Mouse (Mus musculus): ENCODE results near the gene Kri1. TPM values are rescaled to one million over a fixed set of nuclear protein-coding genes. Genes with fewer than 3 reads are reported as not detected.

The Kri1 gene
- total and polyA plus RNA-seq, 3 experiments = 76.1 to 233 (median 199) TPM

GRCm38 (mm10) chr9:21276307-21276706, 11.5 kb downstream of the Kri1 start:
- H3K27ac ChIP-seq (ENCODE audit: control insufficient read depth, low read depth, low read length) = no peak overlapping the region
- H3K9me3 ChIP-seq (replicated peaks; ENCODE audit: insufficient read depth, low read length) = no peaks in the 10 kb centered on the region
- H3K4me1 ChIP-seq (ENCODE audit: control insufficient read depth in 1 of 2, insufficient read depth in 2 of 2, low read length in 2 of 2) = no peaks in the 10 kb centered on the region
- no peak for TF ChIP-seq ZNF384 (IDR thresholded peaks at IDR 0.05; ENCODE audit: low read depth, low read length)
- TF ChIP-seq TCF12 (IDR thresholded peaks at IDR 0.05; ENCODE audit: low read depth, low read length) = no peak
- TF ChIP-seq MAZ (IDR thresholded peaks at IDR 0.05; ENCODE audit: low read depth, low read length) = no peak
- TF ChIP-seq ELF1 (IDR thresholded peaks at IDR 0.05; ENCODE audit: low read depth, low read length) = no peak
- no peak for TF ChIP-seq TBP (IDR thresholded peaks at IDR 0.05; ENCODE audit: low read depth, low read length)
- no peak for TF ChIP-seq CHD2 (IDR thresholded peaks at IDR 0.05; ENCODE audit: low read length)
- no peak for TF ChIP-seq CHD1 (IDR thresholded peaks at IDR 0.05; ENCODE audit: low read depth, low read length)
- no peak for TF ChIP-seq RCOR1 (IDR thresholded peaks at IDR 0.05; ENCODE audit: low read depth, low read length)
- TF ChIP-seq ETS1 (IDR thresholded peaks at IDR 0.05; ENCODE audit: low read depth, low read length) = no peak
- no peak for TF ChIP-seq CTCF (IDR thresholded peaks at IDR 0.05 in 2 of 3, conservative IDR thresholded peaks at IDR 0.05 in 1 of 3; ENCODE audit: control insufficient read depth in 1 of 3, insufficient read depth in 1 of 3, low read depth in 2 of 3, low read length in 3 of 3, poor library complexity in 1 of 3, severe bottlenecking in 1 of 3)
- TF ChIP-seq KAT2A (conservative IDR thresholded peaks at IDR 0.05; ENCODE audit: low read depth, low read length) = no peak
- no peak for TF ChIP-seq UBTF (IDR thresholded peaks at IDR 0.05; ENCODE audit: borderline replicate concordance, insufficient read depth, low read depth, low read length)
- peak; percentile 24 for TF ChIP-seq NELFE (IDR thresholded peaks at IDR 0.05; ENCODE audit: low read depth, low read length)
- TF ChIP-seq MYB (IDR thresholded peaks at IDR 0.05; ENCODE audit: low read depth, low read length) = no peak
- TF ChIP-seq BHLHE40 (IDR thresholded peaks at IDR 0.05; ENCODE audit: borderline replicate concordance, low read depth, low read length) = no peak
- no peak for TF ChIP-seq JUND (IDR thresholded peaks at IDR 0.05; ENCODE audit: low read depth, low read length)
- TF ChIP-seq E2F4 (IDR thresholded peaks at IDR 0.05; ENCODE audit: borderline replicate concordance, low read depth, low read length) = no peak
- TF ChIP-seq POLR2AphosphoS5 (IDR thresholded peaks at IDR 0.05; ENCODE audit: borderline replicate concordance, low read depth, low read length) = peak; percentile 72; the same call in 1 of the 2 replicates
- no peak for TF ChIP-seq SIN3A (IDR thresholded peaks at IDR 0.05; ENCODE audit: low read length)
- peak; percentile 25; the same call in 1 of the 2 replicates for TF ChIP-seq HCFC1 (IDR thresholded peaks at IDR 0.05; ENCODE audit: low read depth, low read length)
- no peak for TF ChIP-seq USF2 (IDR thresholded peaks at IDR 0.05; ENCODE audit: borderline replicate concordance in 1 of 2, insufficient read depth in 1 of 2, low read depth in 1 of 2, low read length in 2 of 2)
- TF ChIP-seq MAFK (IDR thresholded peaks at IDR 0.05; ENCODE audit: borderline replicate concordance, low read depth, low read length) = no peak
- peak; percentile 79 for TF ChIP-seq ZMIZ1 (IDR thresholded peaks at IDR 0.05; ENCODE audit: low read depth, low read length)
- TF ChIP-seq ZC3H11A (IDR thresholded peaks at IDR 0.05; ENCODE audit: low read depth, low read length) = no peak
- no peak for TF ChIP-seq GABPA (IDR thresholded peaks at IDR 0.05; ENCODE audit: low read depth, low read length)
- no peak for TF ChIP-seq TAL1 (IDR thresholded peaks at IDR 0.05; ENCODE audit: low read length)
- no peak for TF ChIP-seq SMC3 (IDR thresholded peaks at IDR 0.05; ENCODE audit: low read depth, low read length)
- no peak for TF ChIP-seq MEF2A (IDR thresholded peaks at IDR 0.05; ENCODE audit: extremely low read depth, insufficient replicate concordance, low read depth, low read length, poor library complexity, severe bottlenecking)
- TF ChIP-seq RAD21 (IDR thresholded peaks at IDR 0.05; ENCODE audit: low read depth, low read length) = no peak
- no peak for TF ChIP-seq GATA1 (IDR thresholded peaks at IDR 0.05; ENCODE audit: low read depth, low read length)
- peak in 1 of 2 experiments; percentile 47; a peak in 1 of 4 replicates for TF ChIP-seq POLR2A (IDR thresholded peaks at IDR 0.05; ENCODE audit: control insufficient read depth in 1 of 2, insufficient read depth in 1 of 2, low read depth in 1 of 2, low read length in 2 of 2, poor library complexity in 1 of 2)
- 0 out of 2 replicates have a peak, but pooled peaks have one; percentile 25 for TF ChIP-seq ZKSCAN1 (IDR thresholded peaks at IDR 0.05; ENCODE audit: low read depth, low read length)
- TF ChIP-seq MXI1 (IDR thresholded peaks at IDR 0.05; ENCODE audit: low read depth, low read length) = no peak; the same call in 1 of the 2 replicates
- no peak for TF ChIP-seq MAX (IDR thresholded peaks at IDR 0.05; ENCODE audit: low read length)
- TF ChIP-seq NRF1 (IDR thresholded peaks at IDR 0.05; ENCODE audit: insufficient read depth, low read depth, low read length, poor library complexity, severe bottlenecking) = no peak
- peak; percentile 22; the same call in 1 of the 2 replicates for TF ChIP-seq POLR2AphosphoS2 (IDR thresholded peaks at IDR 0.05; ENCODE audit: low read length)
- TF ChIP-seq USF1 (IDR thresholded peaks at IDR 0.05; ENCODE audit: low read depth, low read length) = no peak
- no peak for TF ChIP-seq MYC (IDR thresholded peaks at IDR 0.05; ENCODE audit: low read depth, low read length)

More at GRCm38 (mm10) chr9:21276307-21276706, 11.5 kb downstream of the Kri1 start:
- H3K27me3 ChIP-seq (ENCODE audit: control insufficient read depth in 1 of 2, insufficient read depth in 2 of 2, low read length in 2 of 2) = no peaks in the 10 kb centered on the region
- peaks cover 0 to 71% of the 10 kb centered on the region in 2 experiments; a peak in 2 of 4 replicates for H3K36me3 ChIP-seq (ENCODE audit: control insufficient read depth in 1 of 2, insufficient read depth in 2 of 2, low read length in 2 of 2)
- H3K4me3 ChIP-seq (ENCODE audit: control insufficient read depth in 1 of 2, insufficient read depth in 1 of 2, low read depth in 2 of 2, low read length in 2 of 2) = no peak overlapping the region
- no peaks in the 10 kb centered on the region for H3K79me2 ChIP-seq (ENCODE audit: control insufficient read depth, insufficient read depth, low read length, poor library complexity)
- DNase-seq (ENCODE audit: low read depth, low spot score) = peak; percentile 39
- H3K9ac ChIP-seq (ENCODE audit: control insufficient read depth, low read depth, low read length, poor library complexity, severe bottlenecking) = no peak overlapping the region

All from MEL (cell line).